Mouse (Mus musculus): Measurements from ENCODE around the gene Supt4a. TPM values are rescaled to one million over a fixed set of nuclear protein-coding genes. Genes with fewer than 3 reads are reported as not detected.
A peak's percentile ranks its signal among the peaks of the same experiment; 100 is the strongest.

The Supt4a gene
- total and polyA plus RNA-seq, 3 experiments = 229 to 251 (median 241) TPM

DNA sequence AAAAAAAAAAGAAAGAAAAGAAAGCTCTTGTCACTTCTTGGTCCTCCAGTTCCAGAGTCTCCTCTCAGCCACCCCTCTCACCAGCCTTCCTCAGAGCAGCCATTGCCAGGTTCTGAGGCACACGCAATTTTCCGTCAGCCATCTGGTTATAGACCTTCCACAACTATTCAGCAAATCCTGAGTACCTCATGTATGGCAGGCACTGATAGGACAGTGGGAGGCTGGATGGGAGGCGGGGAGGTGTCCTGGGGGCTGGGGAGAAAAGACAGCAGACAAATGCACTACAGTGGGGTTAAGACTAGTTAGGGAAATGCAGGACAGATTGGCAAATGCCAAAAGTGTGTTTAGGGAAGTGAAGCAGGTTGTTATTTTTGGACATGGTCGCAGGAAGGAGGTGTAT is 25.2 kb upstream of the Supt4a start:
- H3K9ac ChIP-seq (ENCODE audit: insufficient read depth, low read depth) = no peak overlapping the region
- no peak overlapping the region for H3K27ac ChIP-seq (ENCODE audit: insufficient read depth, low read depth)
- H3K4me1 ChIP-seq (ENCODE audit: control insufficient read depth in 1 of 2, insufficient read depth in 2 of 2) = peaks cover 14 to 45% of the 10 kb centered on the region in 2 experiments
- no peak for DNase-seq (ENCODE audit: extremely low read depth)
- peaks cover 20 to 88% of the 10 kb centered on the region in 2 experiments for H3K36me3 ChIP-seq (replicated peaks in 1 of 2; ENCODE audit: control insufficient read depth in 1 of 2, insufficient read depth in 1 of 2, low read length in 1 of 2)
- H3K9me3 ChIP-seq (replicated peaks; ENCODE audit: low read length) = peaks cover 15% of the 10 kb centered on the region
- H3K27me3 ChIP-seq (replicated peaks) = no peaks in the 10 kb centered on the region
- no peak overlapping the region for H3K4me3 ChIP-seq (replicated peaks in 1 of 3; ENCODE audit: low read depth in 2 of 3, low read length in 2 of 3, poor library complexity in 1 of 3)
- TF ChIP-seq PAX5 (IDR thresholded peaks at IDR 0.05; ENCODE audit: low read length) (no peak), TBP (conservative IDR thresholded peaks at IDR 0.05; ENCODE audit: low read depth, low read length) (no peak), SIN3A (IDR thresholded peaks at IDR 0.05; ENCODE audit: low read length) (no peak), ZNF384 (IDR thresholded peaks at IDR 0.05; ENCODE audit: low read depth, low read length) (no peak), HCFC1 (IDR thresholded peaks at IDR 0.05; ENCODE audit: low read depth, low read length) (no peak)
- H3K4me2 ChIP-seq (ENCODE audit: insufficient read depth, low read depth, poor library complexity, severe bottlenecking) = no peak overlapping the region
- in situ Hi-C loops (cut with MboI; ENCODE audit: low pct_ligation_motif_present, low pct_unique_long_range_greater_than_20kb, low sequenced_read_pairs) (no loop called here), dilution Hi-C loops (cut with MboI; ENCODE audit: extremely low pct_ligation_motif_present, extremely low pct_unique_long_range_greater_than_20kb, low sequenced_read_pairs) (no loop called here)
- H3K79me2 ChIP-seq (replicated peaks; ENCODE audit: control insufficient read depth, extremely low read depth, insufficient read depth, poor library complexity, severe bottlenecking) = peaks cover 14% of the 10 kb centered on the region

DNA sequence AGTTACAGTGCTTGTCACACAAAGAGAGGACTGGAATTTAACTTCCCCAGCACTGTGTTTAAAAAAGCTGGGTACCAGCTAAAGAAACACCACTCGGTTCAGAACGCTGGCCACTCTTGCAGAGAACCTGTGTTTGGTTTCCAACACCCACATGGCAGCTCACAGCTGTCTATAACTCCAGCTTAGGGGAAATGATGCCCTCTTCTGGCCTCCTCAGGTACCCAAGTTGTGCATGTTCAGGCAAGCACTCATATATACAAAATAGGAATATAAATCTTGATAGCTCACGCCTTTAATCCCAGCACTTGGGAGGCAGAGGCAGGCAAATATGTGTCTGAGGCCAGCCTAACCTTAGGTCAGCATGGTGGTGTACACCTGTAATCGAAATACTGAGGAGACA is 21.4 kb upstream of the Supt4a start:
- DNase-seq (ENCODE audit: extremely low read depth) = no peak
- in situ Hi-C loops (cut with MboI; ENCODE audit: low pct_ligation_motif_present, low pct_unique_long_range_greater_than_20kb, low sequenced_read_pairs) (no loop called here), dilution Hi-C loops (cut with MboI; ENCODE audit: extremely low pct_ligation_motif_present, extremely low pct_unique_long_range_greater_than_20kb, low sequenced_read_pairs) (no loop called here)
- no peak overlapping the region for H3K27ac ChIP-seq (ENCODE audit: insufficient read depth, low read depth)
- H3K36me3 ChIP-seq (replicated peaks in 1 of 2; ENCODE audit: control insufficient read depth in 1 of 2, insufficient read depth in 1 of 2, low read length in 1 of 2) = peaks cover 42 to 88% of the 10 kb centered on the region in 2 experiments
- peaks cover 3% of the 10 kb centered on the region; the same call in 1 of the 2 replicates for H3K79me2 ChIP-seq (replicated peaks; ENCODE audit: control insufficient read depth, extremely low read depth, insufficient read depth, poor library complexity, severe bottlenecking)
- H3K9ac ChIP-seq (ENCODE audit: insufficient read depth, low read depth) = no peak overlapping the region
- H3K4me2 ChIP-seq (ENCODE audit: insufficient read depth, low read depth, poor library complexity, severe bottlenecking) = no peak overlapping the region
- TF ChIP-seq E2F4 (IDR thresholded peaks at IDR 0.05; ENCODE audit: insufficient replicate concordance, low read depth, low read length) = no peak
- TF ChIP-seq TCF12 (IDR thresholded peaks at IDR 0.05; ENCODE audit: low read depth, low read length) = no peak
- TF ChIP-seq UBTF (IDR thresholded peaks at IDR 0.05; ENCODE audit: low read depth, low read length) = no peak
- TF ChIP-seq CHD1 (IDR thresholded peaks at IDR 0.05; ENCODE audit: low read depth, low read length) = no peak
- TF ChIP-seq PAX5 (IDR thresholded peaks at IDR 0.05; ENCODE audit: low read length) = no peak
- TF ChIP-seq ZMIZ1 (IDR thresholded peaks at IDR 0.05; ENCODE audit: low read depth, low read length) = no peak
- no peak for TF ChIP-seq MAFK (IDR thresholded peaks at IDR 0.05; ENCODE audit: insufficient replicate concordance, low read length)
- TF ChIP-seq BHLHE40 (IDR thresholded peaks at IDR 0.05; ENCODE audit: low read depth, low read length) = no peak
- no peak for TF ChIP-seq MYC (IDR thresholded peaks at IDR 0.05; ENCODE audit: low read depth, low read length)
- no peak for TF ChIP-seq TBP (conservative IDR thresholded peaks at IDR 0.05; ENCODE audit: low read depth, low read length)
- TF ChIP-seq HCFC1 (IDR thresholded peaks at IDR 0.05; ENCODE audit: low read depth, low read length) = no peak
- no peak for TF ChIP-seq USF1 (IDR thresholded peaks at IDR 0.05; ENCODE audit: low read depth, low read length)
- TF ChIP-seq KAT2A (IDR thresholded peaks at IDR 0.05; ENCODE audit: insufficient replicate concordance, low read length) = no peak
- peak; percentile 37 for TF ChIP-seq RAD21 (IDR thresholded peaks at IDR 0.05; ENCODE audit: low read depth, low read length)
- TF ChIP-seq NRF1 (IDR thresholded peaks at IDR 0.05; ENCODE audit: low read depth, low read length) = no peak
- no peak for TF ChIP-seq ZKSCAN1 (IDR thresholded peaks at IDR 0.05; ENCODE audit: borderline replicate concordance, low read depth, low read length)
- no peak for TF ChIP-seq JUND (conservative IDR thresholded peaks at IDR 0.05; ENCODE audit: low read depth, low read length)
- no peak for TF ChIP-seq RCOR1 (conservative IDR thresholded peaks at IDR 0.05; ENCODE audit: low read depth, low read length)
- TF ChIP-seq SMC3 (IDR thresholded peaks at IDR 0.05; ENCODE audit: low read depth, low read length) = peak; percentile 36
- TF ChIP-seq EP300 (IDR thresholded peaks at IDR 0.05; ENCODE audit: low read length) = no peak
- TF ChIP-seq ETS1 (conservative IDR thresholded peaks at IDR 0.05; ENCODE audit: low read depth, low read length) = no peak
- no peak for TF ChIP-seq MAZ (IDR thresholded peaks at IDR 0.05; ENCODE audit: low read depth, low read length)
- peak in 1 of 2 experiments; percentile 42; a peak in 2 of 4 replicates for TF ChIP-seq CTCF (conservative IDR thresholded peaks at IDR 0.05 in 1 of 2, IDR thresholded peaks at IDR 0.05 in 1 of 2; ENCODE audit: low read depth in 2 of 2, low read length in 2 of 2)
- H3K9me3 ChIP-seq (replicated peaks; ENCODE audit: low read length) = peaks cover 25% of the 10 kb centered on the region
- H3K27me3 ChIP-seq (replicated peaks) = no peaks in the 10 kb centered on the region
- peaks cover 4 to 24% of the 10 kb centered on the region in 2 experiments; a peak in 3 of 4 replicates for H3K4me1 ChIP-seq (ENCODE audit: control insufficient read depth in 1 of 2, insufficient read depth in 2 of 2)
- H3K4me3 ChIP-seq (replicated peaks in 1 of 3; ENCODE audit: low read depth in 2 of 3, low read length in 2 of 3, poor library complexity in 1 of 3) = no peak overlapping the region
